Mouse (Mus musculus) limb, embryonic 14.5 days (tissue): Measurements from ENCODE around the gene Lnpep. TPM values are rescaled to one million over a fixed set of nuclear protein-coding genes. Genes with fewer than 3 reads are reported as not detected.
"Not testable (repeated sequence)": the region's sequence is repeated elsewhere in the genome, so short reads cannot be mapped to it uniquely, and the experiment has no call there.

Source experiments
- ATAC-seq: fragments of 200-750 bp; cut with Nextera tagmentation; 2 replicates; pipeline ENCODE4 v1.8.0; 2017; ENCODE audit warnings: low read depth, moderate number of reproducible peaks, moderate TSS enrichment; ENCODE audit not compliant: low FRiP score
- DNase-seq: peaks from one replicate; pipeline ENCODE4 v3.0.0-alpha.2; 2015; ENCODE audit warnings: low spot score
- H3K27ac ChIP-seq: fragments of 300-500 bp; sonication (generic); replicated peaks from 2 replicates; pipeline ENCODE4 v1.5.1; 2014; ENCODE audit warnings: low read depth, mild to moderate bottlenecking, low read length, moderate library complexity, mixed read lengths
- H3K27me3 ChIP-seq: fragments of 300-500 bp; sonication (generic); 2 replicates; pipeline ENCODE4 v1.6.1; 2014; ENCODE audit warnings: low read length, mixed read lengths; ENCODE audit not compliant: control insufficient read depth, insufficient read depth
- H3K36me3 ChIP-seq: fragments of 300-500 bp; sonication (generic); 2 replicates; pipeline ENCODE4 v1.6.1; 2014; ENCODE audit warnings: mild to moderate bottlenecking, low read length, moderate library complexity, mixed read lengths; ENCODE audit not compliant: control insufficient read depth, insufficient read depth
- H3K4me1 ChIP-seq: fragments of 300-500 bp; sonication (generic); 2 replicates; pipeline ENCODE4 v1.6.1; 2014; ENCODE audit warnings: antibody characterized with exemption, low read length, mixed read lengths; ENCODE audit not compliant: control insufficient read depth, insufficient read depth
- H3K4me2 ChIP-seq: fragments of 300-500 bp; sonication (generic); replicated peaks from 2 replicates; pipeline ENCODE4 v1.6.1; 2014; ENCODE audit warnings: low read depth, mild to moderate bottlenecking, low read length, moderate library complexity; ENCODE audit not compliant: severe bottlenecking
- H3K4me3 ChIP-seq: fragments of 300-500 bp; sonication (generic); replicated peaks from 2 replicates; pipeline ENCODE4 v1.5.1; 2014; ENCODE audit warnings: low read length
- H3K9ac ChIP-seq: fragments of 300-500 bp; sonication (generic); 2 replicates; pipeline ENCODE4 v1.6.1; 2014; ENCODE audit warnings: mild to moderate bottlenecking, low read depth, low read length, moderate library complexity; ENCODE audit not compliant: severe bottlenecking
- H3K9me3 ChIP-seq: fragments of 300-500 bp; sonication (generic); 2 replicates; pipeline ENCODE4 v1.6.1; 2016; ENCODE audit warnings: low read length; ENCODE audit not compliant: control insufficient read depth
- POLR2A ChIP-seq: fragments of 200-500 bp; IDR thresholded peaks from 2 replicates; pipeline ENCODE4 v1.8.0; 2012; ENCODE audit warnings: inconsistent platforms, mild to moderate bottlenecking, moderate library complexity, borderline replicate concordance; ENCODE audit not compliant: insufficient read depth, insufficient read length; ENCODE audit errors: extremely low read depth
- WGBS: fragments of 180-500 bp; shearing (Covaris S2); extraction: QIAGEN DNeasy Blood & Tissue Kit; methylation state at CpG from one replicate; pipeline ENCODE4 v1.1.7; 2014; 5-methylcytosine and 5-hydroxymethylcytosine counted together
- polyA plus RNA-seq, 2 experiments: library from polyadenylated mRNA; depleted of rRNA in 1 of 2; stranded (reverse) in 1 of 2; unstranded in 1 of 2; fragments of >200 nt; fragmentation: Nextera tagmentation in 1 of 2; extraction: Ambion mirVana in 1 of 2; gene quantifications; 2 replicates each; pipeline versions ENCODE4 v1.2.1 to v1.2.3; 2012 to 2014

The Lnpep gene
- polyA plus RNA-seq, 2 experiments = 10.5 to 14.0 TPM

- no peak for TF ChIP-seq POLR2A
- no peaks in the 10 kb centered on the region for H3K27me3 ChIP-seq
- WGBS = 72% methylated on average over 7 of the region's 7 CpGs
These were observed 128.1 kb downstream of the Lnpep start for GRCm38 (mm10) chr17:17496730-17497129.

GRCm38 (mm10) chr17:17496234-17496633 is 128.6 kb downstream of the Lnpep start:
- not testable (repeated sequence) for DNase-seq, H3K27me3 ChIP-seq, H3K9ac ChIP-seq, H3K4me3 ChIP-seq, H3K36me3 ChIP-seq, H3K27ac ChIP-seq, H3K4me2 ChIP-seq, ATAC-seq, H3K9me3 ChIP-seq
- H3K4me1 ChIP-seq = peaks cover 20% of the 10 kb centered on the region

More at GRCm38 (mm10) chr17:17496730-17497129, 128.1 kb downstream of the Lnpep start:
- Histone ChIP-seq H3K27ac (no peak overlapping the region), H3K4me1 (peaks cover 17% of the 10 kb centered on the region), H3K4me2 (no peak overlapping the region), H3K36me3 (no peaks in the 10 kb centered on the region), H3K9me3 (no peaks in the 10 kb centered on the region), H3K4me3 (no peak overlapping the region), H3K9ac (no peak overlapping the region)
- no peak for DNase-seq
- ATAC-seq = no peak

GRCm38 (mm10) chr17:17492116-17492515 is 132.7 kb downstream of the Lnpep start:
- no peak for DNase-seq
- Histone ChIP-seq H3K27me3 (no peaks in the 10 kb centered on the region), H3K27ac (no peak overlapping the region), H3K4me1 (peaks cover 10% of the 10 kb centered on the region), H3K9me3 (no peaks in the 10 kb centered on the region), H3K4me3 (no peak overlapping the region), H3K36me3 (no peaks in the 10 kb centered on the region), H3K4me2 (no peak overlapping the region), H3K9ac (no peak overlapping the region)
- 59% methylated on average over 8 of the region's 8 CpGs for WGBS
- TF ChIP-seq POLR2A = no peak
- ATAC-seq = no peak

- WGBS = 22% methylated on average over 7 of the region's 7 CpGs
- TF ChIP-seq POLR2A = no peak
- H3K4me2 ChIP-seq = peak overlapping the region; percentile 17; the same call in 1 of the 2 replicates
- H3K9ac ChIP-seq = no peak overlapping the region
- no peaks in the 10 kb centered on the region for H3K27me3 ChIP-seq
- no peak for DNase-seq
- no peaks in the 10 kb centered on the region for H3K9me3 ChIP-seq
- peaks cover 10% of the 10 kb centered on the region for H3K4me1 ChIP-seq
- H3K27ac ChIP-seq = peak overlapping the region; percentile 44; the same call in 1 of the 2 replicates
- H3K36me3 ChIP-seq = no peaks in the 10 kb centered on the region
- H3K4me3 ChIP-seq = 0 out of 2 replicates have a peak overlapping the region, but pooled peaks have one; percentile 4
- peak; percentile 19; the same call in 1 of the 2 replicates for ATAC-seq
These were observed 133.2 kb downstream of the Lnpep start for GRCm38 (mm10) chr17:17491622-17492001.

GRCm38 (mm10) chr17:17490820-17491621 is 133.8 kb downstream of the Lnpep start:
- Histone ChIP-seq H3K4me1 (peaks cover 10% of the 10 kb centered on the region), H3K9ac (no peak overlapping the region), H3K4me3 (0 out of 2 replicates have a peak overlapping the region, but pooled peaks have one; percentile 4), H3K27me3 (no peaks in the 10 kb centered on the region), H3K27ac (peak overlapping the region; percentile 44; the same call in 1 of the 2 replicates), H3K36me3 (no peaks in the 10 kb centered on the region), H3K4me2 (peak overlapping the region; percentile 17; the same call in 1 of the 2 replicates), H3K9me3 (no peaks in the 10 kb centered on the region)
- peak; percentile 89 for ATAC-seq
- WGBS = 18% methylated on average over 10 of the region's 15 CpGs
- TF ChIP-seq POLR2A = no peak
- peak; percentile 74 for DNase-seq
